Mouse (Mus musculus) leukemia stem cell, adult 10-12 weeks (primary cell): ENCODE results near the gene Rnf152. TPM values are rescaled to one million over a fixed set of nuclear protein-coding genes. Genes with fewer than 3 reads are reported as not detected.

Experiments used
- polyA plus RNA-seq: library from polyadenylated mRNA; stranded (reverse); fragments of >175 nt; gene quantifications from 2 replicates; pipeline ENCODE4 v1.2.3, GENCODE M21; 2012; ENCODE audit warnings: low replicate concordance

Rnf152 gene
- polyA plus RNA-seq, result 0.02 TPM in 1 of 2 replicates, not detected in the other

DNA sequence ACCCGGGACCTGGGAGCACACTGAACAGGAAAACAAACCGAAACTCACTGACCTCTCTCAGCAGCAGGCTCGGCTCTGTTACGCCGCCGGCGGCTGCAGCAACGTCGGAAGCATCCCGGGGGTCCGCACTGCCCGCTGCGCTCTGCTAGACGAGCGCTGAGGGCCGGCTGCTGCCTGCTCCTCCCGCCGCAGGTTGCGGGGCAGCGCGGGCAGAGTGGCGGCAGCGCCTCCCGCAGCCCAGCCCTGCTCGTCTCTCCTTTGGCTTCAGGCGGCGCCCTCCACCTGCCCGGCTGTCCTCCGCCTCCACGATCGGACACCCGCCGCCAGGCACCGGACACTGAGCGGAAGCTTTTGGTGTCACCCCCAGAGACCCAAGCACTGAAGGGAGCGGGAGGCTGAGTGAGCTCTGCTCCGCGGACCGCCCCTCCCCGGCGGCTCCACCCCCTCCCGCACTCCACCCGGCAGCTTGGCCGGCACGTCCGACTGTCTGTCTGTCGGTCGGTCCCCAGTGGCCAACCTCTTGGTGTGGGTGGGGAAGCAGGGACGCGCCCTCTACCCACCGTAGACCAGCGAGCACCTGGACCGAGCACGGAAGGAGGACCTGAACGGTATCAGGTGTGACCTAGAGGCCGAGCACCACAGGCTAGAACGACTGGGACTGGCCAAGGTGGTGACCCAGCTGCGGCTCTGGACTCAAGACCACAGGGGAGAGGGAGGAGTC lies at the start of gene Rnf152:
Gene Rnf152, minus strand, starts transcription at position 420 of the 721 bp plus-strand sequence.

